Comparison of ENCODE assay signal across 7 mouse cellular contexts in the genomic region with DNA sequence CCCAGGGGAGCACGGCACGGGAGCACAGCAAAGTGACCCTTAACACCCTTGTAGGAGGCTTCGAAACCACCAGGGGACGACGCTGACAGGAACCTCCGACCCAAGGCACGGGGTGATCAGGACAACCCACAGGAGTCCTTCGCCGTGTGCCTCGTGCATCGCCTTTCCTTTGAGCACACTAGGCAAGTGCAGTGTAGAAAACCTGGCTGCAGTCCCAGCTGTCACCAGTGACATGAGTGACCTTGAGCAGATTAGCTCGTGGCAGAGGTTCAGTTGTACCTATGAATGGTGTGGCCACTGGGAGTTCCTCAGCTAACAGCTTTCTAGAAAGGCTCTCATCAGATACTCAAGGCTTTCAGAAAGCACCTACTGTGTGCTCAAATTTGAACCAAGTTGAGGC. TPM values are rescaled to one million over a fixed set of nuclear protein-coding genes. Genes with fewer than 3 reads are reported as not detected.
DNase-seq lines count a peak whose midpoint lies in the region; ATAC-seq and TF ChIP-seq lines count a peak whose summit lies in the region.

No protein-coding gene starts in this region.

- H3K9me3 ChIP-seq in MEL (replicated peaks; ENCODE audit: insufficient read depth, low read length) = no peaks in the 10 kb centered on the region
- no peaks in the 10 kb centered on the region for H3K9me3 ChIP-seq in intestine, postnatal 0 days (ENCODE audit: control insufficient read depth)
- H3K9me3 ChIP-seq in liver, embryonic 13.5 days (replicated peaks) = no peaks in the 10 kb centered on the region
- H3K9me3 ChIP-seq in embryonic facial prominence, embryonic 10.5 days = no peaks in the 10 kb centered on the region

- peak; percentile 26 for ATAC-seq in intestine, postnatal 0 days
- ATAC-seq in liver, embryonic 13.5 days (ENCODE audit: low read depth) = peak; percentile 16; the same call in 1 of the 2 replicates

- no peak overlapping the region for H3K4me3 ChIP-seq in MEL (ENCODE audit: control insufficient read depth in 1 of 2, insufficient read depth in 1 of 2, low read depth in 2 of 2, low read length in 2 of 2)
- no peak overlapping the region for H3K4me3 ChIP-seq in intestine, postnatal 0 days (ENCODE audit: low read depth, low read length)
- no peak overlapping the region for H3K4me3 ChIP-seq in liver, embryonic 13.5 days (replicated peaks)
- no peak overlapping the region for H3K4me3 ChIP-seq in embryonic facial prominence, embryonic 10.5 days

- H3K27me3 ChIP-seq in MEL (ENCODE audit: control insufficient read depth in 1 of 2, insufficient read depth in 2 of 2, low read length in 2 of 2) = no peaks in the 10 kb centered on the region
- no peaks in the 10 kb centered on the region for H3K27me3 ChIP-seq in intestine, postnatal 0 days (replicated peaks; ENCODE audit: control insufficient read depth, insufficient read depth, low read length)
- H3K27me3 ChIP-seq in liver, embryonic 13.5 days = no peaks in the 10 kb centered on the region
- no peaks in the 10 kb centered on the region for H3K27me3 ChIP-seq in embryonic facial prominence, embryonic 10.5 days (replicated peaks; ENCODE audit: low read depth, poor library complexity, severe bottlenecking)

- no peak for TF ChIP-seq CTCF in MEL (IDR thresholded peaks at IDR 0.05 in 2 of 3, conservative IDR thresholded peaks at IDR 0.05 in 1 of 3; ENCODE audit: control insufficient read depth in 1 of 3, insufficient read depth in 1 of 3, low read depth in 2 of 3, low read length in 3 of 3, poor library complexity in 1 of 3, severe bottlenecking in 1 of 3)
- peak; percentile 44; the same call in 1 of the 2 replicates for TF ChIP-seq CTCF in intestine, postnatal 0 days (IDR thresholded peaks at IDR 0.05; ENCODE audit: low read depth)

- 28% methylated on average over 12 of the region's 12 CpGs for WGBS in intestine, postnatal 0 days
- WGBS in liver, embryonic 13.5 days (ENCODE audit: insufficient replicate concordance) = 57% methylated on average over 12 of the region's 12 CpGs
- 80% methylated on average over 12 of the region's 12 CpGs for WGBS in embryonic facial prominence, embryonic 10.5 days

- H3K4me2 ChIP-seq in intestine, postnatal 0 days (replicated peaks; ENCODE audit: low read depth) = no peak overlapping the region
- peak overlapping the region; percentile 45 for H3K4me2 ChIP-seq in liver, embryonic 13.5 days

- intact Hi-C loops in left cerebral cortex, postnatal 36 days (cut with DNase I) = no loop called here

- DNase-seq in MEL (ENCODE audit: low read depth, low spot score) = no peak
- DNase-seq in adrenal gland, postnatal 36 days = peak; percentile 84 to 88
- no peak for DNase-seq in liver, embryonic 13.5 days
- DNase-seq in embryonic facial prominence, embryonic 10.5 days (ENCODE audit: low spot score) = no peak
- DNase-seq in left cerebral cortex, postnatal 36 days (ENCODE audit: low spot score in 2 of 2) = no peak
- no peak for DNase-seq in layer of hippocampus, adult 18-20 months (ENCODE audit: low spot score in 2 of 2)

- no peak for TF ChIP-seq EP300 in MEL (IDR thresholded peaks at IDR 0.05; ENCODE audit: low read depth in 1 of 2, low read length in 2 of 2)

- no peaks in the 10 kb centered on the region for H3K79me2 ChIP-seq in MEL (ENCODE audit: control insufficient read depth, insufficient read depth, low read length, poor library complexity)

- no peak for TF ChIP-seq RAD21 in MEL (IDR thresholded peaks at IDR 0.05; ENCODE audit: low read depth, low read length)

- H3K4me1 ChIP-seq in MEL (ENCODE audit: control insufficient read depth in 1 of 2, insufficient read depth in 2 of 2, low read length in 2 of 2) = no peaks in the 10 kb centered on the region
- peaks cover 21% of the 10 kb centered on the region for H3K4me1 ChIP-seq in intestine, postnatal 0 days (replicated peaks; ENCODE audit: control insufficient read depth, insufficient read depth, low read length)
- H3K4me1 ChIP-seq in liver, embryonic 13.5 days (replicated peaks) = peaks cover 75% of the 10 kb centered on the region
- peaks cover 72% of the 10 kb centered on the region for H3K4me1 ChIP-seq in embryonic facial prominence, embryonic 10.5 days

- TF ChIP-seq POLR2A in MEL (IDR thresholded peaks at IDR 0.05; ENCODE audit: control insufficient read depth in 1 of 2, insufficient read depth in 1 of 2, low read depth in 1 of 2, low read length in 2 of 2, poor library complexity in 1 of 2) = no peak

- H3K27ac ChIP-seq in MEL (ENCODE audit: control insufficient read depth, low read depth, low read length) = no peak overlapping the region
- H3K27ac ChIP-seq in intestine, postnatal 0 days (ENCODE audit: low read depth, low read length) = peak overlapping the region; percentile 85
- H3K27ac ChIP-seq in liver, embryonic 13.5 days = peak overlapping the region; percentile 79
- no peak overlapping the region; the same call in 1 of the 2 replicates for H3K27ac ChIP-seq in embryonic facial prominence, embryonic 10.5 days (replicated peaks)

- H3K36me3 ChIP-seq in MEL (ENCODE audit: control insufficient read depth in 1 of 2, insufficient read depth in 2 of 2, low read length in 2 of 2) = no peaks in the 10 kb centered on the region
- H3K36me3 ChIP-seq in intestine, postnatal 0 days (ENCODE audit: control insufficient read depth, insufficient read depth) = no peaks in the 10 kb centered on the region
- H3K36me3 ChIP-seq in liver, embryonic 13.5 days = no peaks in the 10 kb centered on the region
- H3K36me3 ChIP-seq in embryonic facial prominence, embryonic 10.5 days (replicated peaks) = no peaks in the 10 kb centered on the region

- no peak overlapping the region for H3K9ac ChIP-seq in MEL (ENCODE audit: control insufficient read depth, low read depth, low read length, poor library complexity, severe bottlenecking)
- 0 out of 2 replicates have a peak overlapping the region, but pooled peaks have one; percentile 7 for H3K9ac ChIP-seq in intestine, postnatal 0 days (ENCODE audit: low read depth, low read length)
- no peak overlapping the region for H3K9ac ChIP-seq in liver, embryonic 13.5 days

TF ChIP-seq in MEL, 35 proteins besides CTCF, POLR2A, EP300 and RAD21:
- TF ChIP-seq POLR2AphosphoS2 (IDR thresholded peaks at IDR 0.05; ENCODE audit: low read length) (no peak), ZKSCAN1 (IDR thresholded peaks at IDR 0.05; ENCODE audit: low read depth, low read length) (peak; percentile 57; the same call in 1 of the 2 replicates)
TF ChIP-seq in MEL: peak in this region for 1.

RNA-seq across cellular contexts. Expression of a gene that starts 22.0 kb away (rescaled TPM):
- total RNA-seq in MEL (2012; rRNA removed) = 4.4 and 4.9 TPM in 2 replicates
- polyA plus RNA-seq in MEL (2012; ENCODE audit: insufficient read depth in 1 of 2, insufficient read length in 2 of 2, low read depth in 1 of 2, low replicate concordance in 2 of 2, missing spikeins in 1 of 2) = 10 to 100 TPM in 1 of 2 experiments, not detected in 1; 14.5 TPM
- total RNA-seq in adrenal gland, postnatal 36 days (2021) = 10 to 100 TPM; 13.8 to 14.6 TPM
- polyA plus RNA-seq in intestine, postnatal 0 days (2015; fragmentation: Nextera tagmentation; extraction: Ambion mirVana) = 17.2 and 20.2 TPM in 2 replicates
- 2.5 and 3.5 TPM in 2 replicates for polyA plus RNA-seq in liver, embryonic 13.5 days (2015; fragmentation: Nextera tagmentation; extraction: Ambion mirVana)
- polyA plus RNA-seq in embryonic facial prominence, embryonic 10.5 days (2016; fragmentation: Nextera tagmentation; extraction: Ambion mirVana) = 14.9 and 17.0 TPM in 2 replicates
- 10 to 100 TPM; 22.0 to 24.8 TPM for total RNA-seq in left cerebral cortex, postnatal 36 days (2021)
- total RNA-seq in layer of hippocampus, adult 18-20 months (2021) = 10 to 100 TPM; 19.1 to 20.2 TPM

RNA-seq across cellular contexts. Expression of a gene that starts 47.8 kb away (rescaled TPM):
- total RNA-seq in MEL (2012; rRNA removed) = 1,903 and 1,952 TPM in 2 replicates
- polyA plus RNA-seq in MEL (2012; ENCODE audit: insufficient read depth in 1 of 2, insufficient read length in 2 of 2, low read depth in 1 of 2, low replicate concordance in 2 of 2, missing spikeins in 1 of 2) = 100 to 1,000 TPM in 1 of 2 experiments, not detected in 1; 388 TPM
- 100 to 1,000 TPM; 438 to 440 TPM for total RNA-seq in adrenal gland, postnatal 36 days (2021)
- 471 and 493 TPM in 2 replicates for polyA plus RNA-seq in intestine, postnatal 0 days (2015; fragmentation: Nextera tagmentation; extraction: Ambion mirVana)
- 640 and 679 TPM in 2 replicates for polyA plus RNA-seq in liver, embryonic 13.5 days (2015; fragmentation: Nextera tagmentation; extraction: Ambion mirVana)
- 818 and 844 TPM in 2 replicates for polyA plus RNA-seq in embryonic facial prominence, embryonic 10.5 days (2016; fragmentation: Nextera tagmentation; extraction: Ambion mirVana)
- 100 to 1,000 TPM; 185 to 202 TPM for total RNA-seq in left cerebral cortex, postnatal 36 days (2021)
- 100 to 1,000 TPM; 220 to 237 TPM for total RNA-seq in layer of hippocampus, adult 18-20 months (2021)

Comparison
In these comparisons a context has a peak if more than half of its experiments do, and no peak if none do; other contexts are left out.
1. DNase-seq: peak in adrenal gland, postnatal 36 days (2 of 2); none in MEL (single experiment), liver, embryonic 13.5 days (single experiment), embryonic facial prominence, embryonic 10.5 days (single experiment), left cerebral cortex, postnatal 36 days (0 of 2) and layer of hippocampus, adult 18-20 months (0 of 2).
2. H3K27ac ChIP-seq: peak in intestine, postnatal 0 days (single experiment) and liver, embryonic 13.5 days (single experiment); none in MEL (single experiment) and embryonic facial prominence, embryonic 10.5 days (single experiment).